Mouse (Mus musculus) mouse embryonic stem cell (cell line): Measurements from ENCODE around the gene Klf3.

Experiments used
- in situ Hi-C, 2 experiments: fragments of 300-500 bp; cut with MboI; formaldehyde crosslinking; loops; 1 replicate in 1 of 2; 3 replicates in 1 of 2; pipeline ENCODE4 v1.14.3; 2019 to 2020; ENCODE audit warnings: low sequenced_read_pairs in 2 of 2, low pct_unique_long_range_greater_than_20kb in 1 of 2, mixed read lengths in 1 of 2; ENCODE audit not compliant: unreplicated experiment in 1 of 2

Gene Klf3

GRCm38 (mm10) chr5:64808106-64809010 is 5.2 kb downstream of the Klf3 start:
- in situ Hi-C loops: no loop called here

GRCm38 (mm10) chr5:64809257-64809656 is 6.1 kb downstream of the Klf3 start:
- in situ Hi-C loops: no loop called here

GRCm38 (mm10) chr5:64809864-64810263 is 6.7 kb downstream of the Klf3 start:
- in situ Hi-C loops: loop anchor here (5.0 to 10.0 kb wide), 5 partner anchors 215 to 425 kb away; no protein-coding TSS in a partner anchor

- in situ Hi-C loops: loop anchor here (5.0 to 10.0 kb wide), 5 partner anchors 216 to 426 kb away; no protein-coding TSS in a partner anchor
These were observed 7.8 kb downstream of the Klf3 start for GRCm38 (mm10) chr5:64810860-64811499.

- in situ Hi-C loops: loop anchor here (5.0 to 10.0 kb wide), 5 partner anchors 217 to 427 kb away; no protein-coding TSS in a partner anchor
These were observed 8.4 kb downstream of the Klf3 start for GRCm38 (mm10) chr5:64811500-64812123.

- in situ Hi-C loops: loop anchor here (5.0 to 10.0 kb wide), 5 partner anchors 218 to 428 kb away; no protein-coding TSS in a partner anchor
These were observed 9.2 kb downstream of the Klf3 start for GRCm38 (mm10) chr5:64812124-64812982.

GRCm38 (mm10) chr5:64812983-64813304 is 9.8 kb downstream of the Klf3 start:
- in situ Hi-C loops: loop anchor here (5.0 to 10.0 kb wide), 5 partner anchors 218 to 428 kb away; no protein-coding TSS in a partner anchor

- in situ Hi-C loops: loop anchor here (5.0 to 10.0 kb wide), 5 partner anchors 219 to 429 kb away; no protein-coding TSS in a partner anchor
These were observed 10.2 kb downstream of the Klf3 start for GRCm38 (mm10) chr5:64813361-64813760.

GRCm38 (mm10) chr5:64814416-64814815 is 11.2 kb downstream of the Klf3 start:
- in situ Hi-C loops: loop anchor here (5.0 to 10.0 kb wide), 5 partner anchors 220 to 430 kb away; no protein-coding TSS in a partner anchor

GRCm38 (mm10) chr5:64815631-64816030 is 12.4 kb downstream of the Klf3 start:
- in situ Hi-C loops: loop anchor here (10.0 kb wide), 4 partner anchors 221 to 431 kb away; no protein-coding TSS in a partner anchor

- in situ Hi-C loops: loop anchor here (10.0 kb wide), 4 partner anchors 222 to 432 kb away; no protein-coding TSS in a partner anchor
These were observed 13.2 kb downstream of the Klf3 start for GRCm38 (mm10) chr5:64816290-64816973.

GRCm38 (mm10) chr5:64816974-64817296 is 13.7 kb downstream of the Klf3 start:
- in situ Hi-C loops: loop anchor here (10.0 kb wide), 4 partner anchors 222 to 432 kb away; no protein-coding TSS in a partner anchor

GRCm38 (mm10) chr5:64819390-64819789 is 16.2 kb downstream of the Klf3 start:
- in situ Hi-C loops: loop anchor here (10.0 kb wide), 4 partner anchors 225 to 435 kb away; no protein-coding TSS in a partner anchor

- in situ Hi-C loops: loop anchor here in 1 of 2 experiments (5.0 kb wide), 1 partner anchor 42 kb away; no protein-coding TSS in a partner anchor
These were observed 16.9 kb downstream of the Klf3 start for GRCm38 (mm10) chr5:64820138-64820537.

- in situ Hi-C loops: loop anchor here in 1 of 2 experiments (5.0 kb wide), 1 partner anchor 41 kb away; no protein-coding TSS in a partner anchor
These were observed 18.1 kb downstream of the Klf3 start for GRCm38 (mm10) chr5:64821294-64821693.

- in situ Hi-C loops: loop anchor here in 1 of 2 experiments (5.0 kb wide), 1 partner anchor 40 kb away; no protein-coding TSS in a partner anchor
These were observed 18.8 kb downstream of the Klf3 start for GRCm38 (mm10) chr5:64821964-64822363.

GRCm38 (mm10) chr5:64823431-64823830 is 20.2 kb downstream of the Klf3 start:
- in situ Hi-C loops: loop anchor here in 1 of 2 experiments (5.0 kb wide), 1 partner anchor 39 kb away; no protein-coding TSS in a partner anchor
